Comparison of ENCODE assay signal across 29 mouse cellular contexts in the genomic region with DNA sequence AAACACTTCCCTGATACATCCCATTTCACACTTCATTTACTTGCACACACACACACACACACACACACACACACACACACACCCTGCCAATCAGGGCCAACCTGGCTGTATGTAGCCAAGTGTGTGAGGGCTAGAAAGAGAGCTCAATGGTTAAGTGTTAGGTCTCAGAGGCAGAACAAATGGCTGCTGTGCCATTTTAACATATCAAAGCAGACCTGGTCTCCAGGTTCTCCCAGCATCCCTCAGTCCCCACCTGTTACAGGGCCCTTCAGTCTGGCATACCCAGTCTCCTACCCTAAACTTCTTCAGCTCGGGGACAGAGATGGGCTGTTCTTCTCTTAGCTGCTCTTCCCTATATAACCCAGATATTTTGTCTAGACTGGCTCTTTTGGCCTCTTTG. TPM values are rescaled to one million over a fixed set of nuclear protein-coding genes. Genes with fewer than 3 reads are reported as not detected.
DNase-seq lines count a peak whose midpoint lies in the region; ATAC-seq and TF ChIP-seq lines count a peak whose summit lies in the region.
"Had no signal": no experiment of that assay in that cellular context is flagged by ENCODE, and none has a peak within 500 bp of the region (broad histone marks: within the 10 kb centered on the region; RNA-seq: fewer than 3 reads in every experiment).

No protein-coding gene starts in this region.

- H3K9ac ChIP-seq in heart, embryonic 13.5 days, result no peak overlapping the region
- no peak overlapping the region for H3K9ac ChIP-seq in ES-Bruce4 (ENCODE audit: low read depth, poor library complexity, severe bottlenecking)
- H3K9ac ChIP-seq: embryonic facial prominence, embryonic 13.5 days; embryonic facial prominence, embryonic 15.5 days; forebrain, embryonic 12.5 days had no signal

- peak; percentile 42; the same call in 1 of the 2 replicates for TF ChIP-seq EP300 in ES-Bruce4 (IDR thresholded peaks at IDR 0.05; ENCODE audit: insufficient read depth, low read depth, low read length)

- H3K27ac ChIP-seq in heart, embryonic 10.5 days, result peak overlapping the region; percentile 48
- H3K27ac ChIP-seq in heart, embryonic 13.5 days (replicated peaks), result 0 out of 2 replicates have a peak overlapping the region, but pooled peaks have one; percentile 8
- peak overlapping the region; percentile 78 for H3K27ac ChIP-seq in ES-Bruce4 (ENCODE audit: insufficient read depth, low read length)
- H3K27ac ChIP-seq: embryonic facial prominence, embryonic 13.5 days; embryonic facial prominence, embryonic 15.5 days; forebrain, embryonic 10.5 days; forebrain, embryonic 12.5 days had no signal

- H3K9me3 ChIP-seq in heart, embryonic 10.5 days, result no peaks in the 10 kb centered on the region
- H3K9me3 ChIP-seq in heart, embryonic 13.5 days, result no peaks in the 10 kb centered on the region
- no peaks in the 10 kb centered on the region for H3K9me3 ChIP-seq in ES-Bruce4 (replicated peaks; ENCODE audit: control insufficient read depth, insufficient read depth, low read length, poor library complexity, severe bottlenecking)
- H3K9me3 ChIP-seq: embryonic facial prominence, embryonic 13.5 days; embryonic facial prominence, embryonic 15.5 days; forebrain, embryonic 10.5 days; forebrain, embryonic 12.5 days; G1E had no signal

- no peak for ATAC-seq in heart, embryonic 13.5 days (ENCODE audit: extremely low read depth, insufficient number of reproducible peaks, low FRiP score, low TSS enrichment)
- ATAC-seq: CD4-positive, CD25-positive, alpha-beta regulatory T cell, adult 4 months; forebrain, embryonic 14.5 days; forebrain, embryonic 16.5 days had no signal

- no peaks in the 10 kb centered on the region for H3K36me3 ChIP-seq in heart, embryonic 10.5 days
- no peaks in the 10 kb centered on the region for H3K36me3 ChIP-seq in heart, embryonic 13.5 days
- no peaks in the 10 kb centered on the region for H3K36me3 ChIP-seq in ES-Bruce4 (ENCODE audit: control insufficient read depth, insufficient read depth, low read length, poor library complexity, severe bottlenecking)
- H3K36me3 ChIP-seq: embryonic facial prominence, embryonic 13.5 days; embryonic facial prominence, embryonic 15.5 days; forebrain, embryonic 10.5 days; forebrain, embryonic 12.5 days; G1E had no signal

- intact Hi-C loops in heart, postnatal 14 days (cut with DNase I), result no loop called here
- intact Hi-C loops in heart, postnatal 36 days (cut with DNase I), result no loop called here

- H3K4me3 ChIP-seq in heart, embryonic 10.5 days, result no peak overlapping the region
- H3K4me3 ChIP-seq in heart, embryonic 13.5 days, result no peak overlapping the region
- H3K4me3 ChIP-seq in ES-Bruce4 (ENCODE audit: low read depth, low read length), result no peak overlapping the region
- H3K4me3 ChIP-seq: embryonic facial prominence, embryonic 13.5 days; embryonic facial prominence, embryonic 15.5 days; erythroblast, embryonic 14.5 days; forebrain, embryonic 10.5 days; forebrain, embryonic 12.5 days had no signal

- no peak for TF ChIP-seq POLR2A in ES-Bruce4 (IDR thresholded peaks at IDR 0.05; ENCODE audit: insufficient read depth, low read length)

- no peaks in the 10 kb centered on the region for H3K27me3 ChIP-seq in heart, embryonic 10.5 days (ENCODE audit: insufficient read depth, poor library complexity, severe bottlenecking)
- H3K27me3 ChIP-seq in heart, embryonic 13.5 days (replicated peaks), result no peaks in the 10 kb centered on the region
- no peaks in the 10 kb centered on the region for H3K27me3 ChIP-seq in ES-Bruce4 (ENCODE audit: control insufficient read depth, insufficient read depth, low read length, poor library complexity, severe bottlenecking)
- H3K27me3 ChIP-seq: CH12.LX; embryonic facial prominence, embryonic 13.5 days; embryonic facial prominence, embryonic 15.5 days had no signal

- WGBS in heart, embryonic 10.5 days, result 43% methylated on average over 1 of the region's 1 CpGs
- 50% methylated on average over 1 of the region's 1 CpGs for WGBS in heart, embryonic 13.5 days

- TF ChIP-seq CTCF in ES-Bruce4 (IDR thresholded peaks at IDR 0.05; ENCODE audit: low read depth, low read length), result no peak

- no peak overlapping the region for H3K4me2 ChIP-seq in heart, embryonic 13.5 days
- H3K4me2 ChIP-seq: embryonic facial prominence, embryonic 13.5 days; embryonic facial prominence, embryonic 15.5 days; forebrain, embryonic 12.5 days had no signal

- DNase-seq in heart, embryonic 10.5 days (ENCODE audit: low spot score), result no peak
- no peak for DNase-seq in heart, postnatal 14 days
- no peak for DNase-seq in heart, postnatal 36 days
- peak; percentile 49 for DNase-seq in R1 (ENCODE audit: low read depth, low spot score)
- no peak for DNase-seq in ovary, postnatal 14 days (ENCODE audit: low spot score)
- no peak for DNase-seq in ovary, postnatal 36 days (ENCODE audit: low spot score)
- DNase-seq: adrenal gland, adult 2 months; adrenal gland, postnatal 10 days; adrenal gland, postnatal 25 days; B cell, adult 2 months; cerebellum, adult 11 months; cerebellum, adult 18-20 months; cerebellum, adult 8-10 months; cerebellum, adult 9-11 months; cerebellum, postnatal 14 days; cerebellum, postnatal 36 days; embryo, embryonic 11 days had no signal

- H3K4me1 ChIP-seq in heart, embryonic 10.5 days, result peaks cover 72% of the 10 kb centered on the region
- H3K4me1 ChIP-seq in heart, embryonic 13.5 days, result peaks cover 66% of the 10 kb centered on the region
- H3K4me1 ChIP-seq in ES-Bruce4 (ENCODE audit: control insufficient read depth, insufficient read depth, low read length), result peaks cover 6% of the 10 kb centered on the region
- H3K4me1 ChIP-seq: embryonic facial prominence, embryonic 13.5 days; embryonic facial prominence, embryonic 15.5 days; forebrain, embryonic 10.5 days; forebrain, embryonic 12.5 days had no signal

RNA-seq across cellular contexts. Expression of a gene that starts 20.0 kb away (rescaled TPM):
- 93.7 and 111 TPM in 2 replicates for polyA plus RNA-seq in heart, embryonic 10.5 days (2016; fragmentation: Nextera tagmentation; extraction: Ambion mirVana)
- total RNA-seq in heart, postnatal 14 days (2021), result 10 to 100 TPM; 79.2 to 80.7 TPM
- 65.2 and 65.8 TPM in 2 replicates for polyA plus RNA-seq in heart, embryonic 13.5 days (2015; fragmentation: Nextera tagmentation; extraction: Ambion mirVana)
- total RNA-seq in heart, postnatal 36 days (2021), result 10 to 100 TPM; 44.4 to 61.9 TPM
- polyA plus RNA-seq in ES-Bruce4 (2011; ENCODE audit: insufficient read depth, insufficient read length, low read depth, missing spikeins), result 143 and 151 TPM in 2 replicates

Comparison
In these comparisons a context has a peak if more than half of its experiments do, and no peak if none do; other contexts are left out.
1. H3K27ac ChIP-seq: peak in every context shown above with its lines; median percentile 78 in ES-Bruce4; 48 in heart, embryonic 10.5 days; 8 in heart, embryonic 13.5 days.